Mouse (Mus musculus) midbrain, embryonic 13.5 days (tissue): ENCODE measurements around the gene Hcn4. TPM values are rescaled to one million over a fixed set of nuclear protein-coding genes. Genes with fewer than 3 reads are reported as not detected.

Experiments
- ATAC-seq: fragments of 200-750 bp; cut with Nextera tagmentation; 2 replicates; pipeline ENCODE4 v1.8.0; 2017; ENCODE audit warnings: mild to moderate bottlenecking, moderate TSS enrichment, moderate library complexity
- H3K27ac ChIP-seq: fragments of 300-500 bp; sonication (generic); 2 replicates; pipeline ENCODE4 v1.5.1; 2015; ENCODE audit warnings: inconsistent platforms, mild to moderate bottlenecking, moderate library complexity
- H3K27me3 ChIP-seq: fragments of 300-500 bp; sonication (generic); 2 replicates; pipeline ENCODE4 v1.6.1; 2015; ENCODE audit warnings: mild to moderate bottlenecking, inconsistent platforms
- H3K36me3 ChIP-seq: fragments of 300-500 bp; sonication (generic); 2 replicates; pipeline ENCODE4 v1.6.1; 2015; ENCODE audit warnings: mild to moderate bottlenecking, inconsistent platforms
- H3K4me1 ChIP-seq: fragments of 300-500 bp; sonication (generic); replicated peaks from 2 replicates; pipeline ENCODE4 v1.6.1; 2015; ENCODE audit warnings: inconsistent platforms
- H3K4me2 ChIP-seq: fragments of 300-500 bp; sonication (generic); replicated peaks from 2 replicates; pipeline ENCODE4 v1.6.1; 2015; ENCODE audit warnings: moderate library complexity, mild to moderate bottlenecking, inconsistent platforms
- H3K4me3 ChIP-seq: fragments of 300-500 bp; sonication (generic); replicated peaks from 2 replicates; pipeline ENCODE4 v1.5.1; 2015; ENCODE audit warnings: mild to moderate bottlenecking, inconsistent platforms
- H3K9ac ChIP-seq: fragments of 300-500 bp; sonication (generic); replicated peaks from 2 replicates; pipeline ENCODE4 v1.6.1; 2015; ENCODE audit warnings: mild to moderate bottlenecking, inconsistent platforms
- H3K9me3 ChIP-seq: fragments of 300-500 bp; sonication (generic); 2 replicates; pipeline ENCODE4 v1.6.1; 2016; ENCODE audit warnings: mild to moderate bottlenecking, inconsistent platforms
- WGBS: fragments of 180-500 bp; shearing (Covaris S2); methylation state at CpG from one replicate; pipeline ENCODE4 v1.1.7; 2015; 5-methylcytosine and 5-hydroxymethylcytosine counted together
- polyA plus RNA-seq: library from polyadenylated mRNA; unstranded; fragments of >200 nt; fragmentation: Nextera tagmentation; extraction: Ambion mirVana; gene quantifications from 2 replicates; pipeline ENCODE4 v1.2.1, GENCODE M21; 2015

Hcn4 gene
- polyA plus RNA-seq, 1 experiment from 2014 or later = 3.7 TPM

DNA sequence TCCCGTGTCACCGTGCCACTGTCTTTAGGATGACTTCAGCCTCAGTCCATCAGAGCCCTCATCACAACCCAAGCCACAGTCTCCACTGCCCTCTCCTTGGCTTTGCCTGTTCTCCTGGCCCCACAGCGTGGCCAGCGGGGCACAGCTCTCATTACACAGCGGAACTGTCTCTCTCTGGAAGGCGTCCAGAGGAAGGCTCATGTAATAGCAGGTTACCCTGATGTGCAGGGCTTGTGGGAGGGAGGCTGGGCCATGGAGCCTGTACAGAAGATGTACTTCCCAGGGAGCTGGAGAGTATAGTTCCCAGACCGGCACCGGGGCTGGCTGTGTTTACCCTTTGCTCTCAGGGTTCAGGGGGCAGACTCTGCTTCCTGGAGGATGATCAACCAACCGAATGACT is 6.8 kb upstream of the Hcn4 start:
- Histone ChIP-seq H3K4me3 (no peak overlapping the region), H3K4me2 (no peak overlapping the region), H3K4me1 (peaks cover 28% of the 10 kb centered on the region), H3K36me3 (no peaks in the 10 kb centered on the region), H3K9me3 (no peaks in the 10 kb centered on the region), H3K27ac (no peak overlapping the region), H3K9ac (no peak overlapping the region), H3K27me3 (peaks cover 26% of the 10 kb centered on the region)
- WGBS = 70% methylated on average over 9 of the region's 9 CpGs
- ATAC-seq = 0 out of 2 replicates have a peak, but pooled peaks have one; percentile 21

DNA sequence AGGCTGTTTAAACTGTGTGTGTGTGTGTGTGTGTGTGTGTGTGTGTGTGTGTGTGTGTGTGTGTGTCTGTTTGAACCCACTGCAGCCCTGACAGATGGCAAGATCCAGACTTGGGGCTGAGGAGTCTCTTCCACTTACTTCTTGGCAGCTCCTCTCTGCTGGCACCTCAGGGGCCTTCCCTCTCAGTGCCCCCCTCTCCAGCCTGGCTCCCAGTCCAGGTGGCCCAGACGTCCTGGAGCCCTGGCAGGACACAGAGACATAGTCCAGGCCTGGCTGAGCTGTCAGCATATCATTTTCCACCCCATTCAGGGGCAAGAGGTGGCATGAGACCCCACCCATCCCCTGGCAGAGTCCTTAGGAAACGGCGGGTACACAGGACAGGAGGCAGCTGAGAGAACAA is 5.5 kb upstream of the Hcn4 start:
- Histone ChIP-seq H3K4me1 (peaks cover 36% of the 10 kb centered on the region), H3K4me3 (no peak overlapping the region), H3K36me3 (no peaks in the 10 kb centered on the region), H3K27me3 (peaks cover 27% of the 10 kb centered on the region), H3K27ac (no peak overlapping the region), H3K9me3 (no peaks in the 10 kb centered on the region), H3K4me2 (no peak overlapping the region), H3K9ac (no peak overlapping the region)
- 53% methylated on average over 3 of the region's 3 CpGs for WGBS
- ATAC-seq = no peak

DNA sequence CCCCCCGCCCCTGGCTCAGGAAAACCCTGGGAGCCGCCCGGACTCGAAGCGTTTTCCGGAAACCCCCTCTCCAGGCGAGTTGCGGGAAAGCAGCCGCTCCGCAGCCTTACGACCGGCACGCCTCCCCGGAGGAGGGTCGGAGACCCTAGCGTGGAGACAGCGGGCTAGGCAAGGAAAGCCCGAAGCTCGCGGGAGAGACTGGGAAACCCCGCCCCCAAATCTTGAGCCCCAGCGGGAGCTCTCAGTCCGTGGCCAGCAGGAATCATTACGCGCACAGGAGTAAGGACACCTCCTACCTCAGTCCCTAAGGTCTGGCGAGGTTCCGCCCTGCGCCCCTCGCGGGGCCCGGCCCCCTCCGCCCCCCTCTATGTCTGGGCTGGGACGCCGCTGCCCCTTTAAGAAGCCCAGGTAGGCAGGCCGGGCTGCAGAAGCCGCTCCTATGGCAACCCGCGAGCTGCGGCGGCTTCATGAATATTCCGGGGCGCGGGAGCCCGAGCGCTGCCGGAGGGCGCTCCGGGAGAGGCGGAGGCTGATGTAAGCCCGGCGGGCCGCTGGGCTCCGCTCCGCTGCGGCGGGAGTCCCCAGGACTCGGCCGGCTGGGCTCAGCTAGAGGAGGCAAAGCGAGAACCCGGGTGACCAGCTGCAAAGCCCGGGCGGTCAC is 651 bp upstream of the Hcn4 start:
- Histone ChIP-seq H3K27ac (peak overlapping the region; percentile 96), H3K36me3 (0 out of 2 replicates have a peak, but pooled peaks cover 2% of the 10 kb centered on the region), H3K4me2 (peak overlapping the region; percentile 81), H3K27me3 (peaks cover 39% of the 10 kb centered on the region), H3K9me3 (no peaks in the 10 kb centered on the region), H3K4me1 (peaks cover 67% of the 10 kb centered on the region), H3K4me3 (peak overlapping the region; percentile 92), H3K9ac (peak overlapping the region; percentile 95)
- peak; percentile 92 for ATAC-seq
- WGBS = under 1% methylated on average over 62 of the region's 62 CpGs

DNA sequence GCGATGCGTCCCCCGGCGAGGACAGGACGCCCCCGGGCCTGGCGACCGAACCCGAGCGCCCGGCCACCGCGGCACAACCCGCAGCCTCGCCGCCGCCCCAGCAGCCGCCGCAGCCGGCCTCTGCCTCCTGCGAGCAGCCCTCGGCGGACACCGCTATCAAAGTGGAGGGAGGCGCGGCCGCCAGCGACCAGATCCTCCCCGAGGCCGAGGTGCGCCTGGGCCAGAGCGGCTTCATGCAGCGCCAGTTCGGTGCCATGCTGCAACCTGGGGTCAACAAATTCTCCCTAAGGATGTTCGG is 655 bp downstream of the Hcn4 start:
- H3K4me1 ChIP-seq = peaks cover 70% of the 10 kb centered on the region
- H3K27ac ChIP-seq = peak overlapping the region; percentile 96
- peak overlapping the region; percentile 81 for H3K4me2 ChIP-seq
- H3K36me3 ChIP-seq = 0 out of 2 replicates have a peak, but pooled peaks cover 3% of the 10 kb centered on the region
- H3K9ac ChIP-seq = peak overlapping the region; percentile 95
- H3K27me3 ChIP-seq = peaks cover 35% of the 10 kb centered on the region
- no peak for ATAC-seq
- WGBS = 0% methylated on average over 22 of the region's 35 CpGs
- no peaks in the 10 kb centered on the region for H3K9me3 ChIP-seq
- H3K4me3 ChIP-seq = peak overlapping the region; percentile 92

DNA sequence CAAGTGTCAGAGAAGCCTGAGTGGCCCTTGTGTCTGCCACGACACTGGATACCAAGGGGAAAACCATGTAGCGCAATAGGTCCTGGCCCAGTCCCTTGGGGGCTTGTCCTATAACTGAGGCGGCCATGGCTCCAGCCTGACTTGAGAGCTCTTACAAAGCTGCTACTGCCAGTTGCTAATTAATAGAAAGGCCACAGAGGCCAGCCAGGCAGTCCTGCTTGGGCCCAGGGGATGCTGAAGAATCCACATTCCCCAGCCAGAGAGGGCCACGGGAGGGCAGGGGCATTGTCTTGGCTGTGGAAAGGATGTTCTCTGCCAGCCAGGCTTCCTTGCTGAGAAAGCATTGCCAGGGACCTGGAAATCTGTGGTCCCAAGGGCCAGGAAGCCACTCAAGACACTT is 6.4 kb downstream of the Hcn4 start:
- peaks cover 73% of the 10 kb centered on the region for H3K4me1 ChIP-seq
- no peak for ATAC-seq
- H3K9me3 ChIP-seq = no peaks in the 10 kb centered on the region
- 53% methylated on average over 4 of the region's 4 CpGs for WGBS
- H3K27ac ChIP-seq = no peak overlapping the region
- no peak overlapping the region for H3K9ac ChIP-seq
- peaks cover 10% of the 10 kb centered on the region; the same call in 1 of the 2 replicates for H3K27me3 ChIP-seq
- no peak overlapping the region for H3K4me3 ChIP-seq
- H3K4me2 ChIP-seq = no peak overlapping the region
- 0 out of 2 replicates have a peak, but pooled peaks cover 3% of the 10 kb centered on the region for H3K36me3 ChIP-seq

DNA sequence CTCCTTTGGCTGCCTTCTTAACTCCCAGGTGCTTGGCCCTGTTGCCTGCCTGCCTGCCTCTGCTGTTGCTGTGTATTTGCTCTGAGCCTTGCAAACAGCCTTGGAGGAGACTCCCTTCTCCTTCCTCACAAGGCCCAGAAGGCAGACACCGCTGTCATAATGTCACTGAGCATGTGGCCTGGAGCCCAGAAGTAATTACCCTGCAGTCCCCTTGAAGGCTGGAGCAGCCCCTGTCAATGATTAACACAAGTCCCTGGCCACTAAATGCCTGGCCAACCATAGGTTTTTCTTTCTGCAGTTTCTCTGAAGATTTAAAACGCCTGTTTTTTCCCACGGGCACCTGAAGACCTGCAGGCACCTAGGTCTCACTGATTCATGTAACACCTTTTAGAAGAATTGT is 9.7 kb downstream of the Hcn4 start:
- 80% methylated on average over 3 of the region's 3 CpGs for WGBS
- H3K4me2 ChIP-seq = no peak overlapping the region
- H3K4me3 ChIP-seq = no peak overlapping the region
- H3K9me3 ChIP-seq = no peaks in the 10 kb centered on the region
- no peak overlapping the region for H3K27ac ChIP-seq
- no peak for ATAC-seq
- no peaks in the 10 kb centered on the region for H3K36me3 ChIP-seq
- peaks cover 64% of the 10 kb centered on the region for H3K4me1 ChIP-seq
- no peak overlapping the region for H3K9ac ChIP-seq
- H3K27me3 ChIP-seq = no peaks in the 10 kb centered on the region

DNA sequence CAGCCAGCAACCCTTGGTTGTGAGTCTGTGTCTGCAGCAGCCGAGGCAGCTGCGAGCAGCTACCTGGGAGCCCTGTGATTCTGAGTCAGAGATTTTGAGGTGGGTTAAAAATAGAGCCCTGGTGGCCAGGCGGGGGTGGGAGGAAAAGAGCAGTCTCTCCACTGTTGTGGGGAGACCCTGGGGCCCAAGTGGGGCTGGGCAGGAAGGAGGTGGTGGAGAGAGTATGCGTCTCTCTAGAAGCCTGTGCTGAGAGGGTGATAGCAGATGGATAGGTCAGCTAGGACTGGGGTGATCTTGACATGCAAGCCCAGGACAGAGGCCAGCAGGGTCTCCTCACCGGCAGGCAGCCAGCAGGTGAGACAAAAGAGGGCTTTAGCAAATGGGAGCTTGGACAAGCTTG is 14.0 kb downstream of the Hcn4 start:
- Histone ChIP-seq H3K27ac (no peak overlapping the region), H3K4me1 (peaks cover 49% of the 10 kb centered on the region), H3K27me3 (no peaks in the 10 kb centered on the region), H3K9me3 (no peaks in the 10 kb centered on the region), H3K4me3 (no peak overlapping the region), H3K36me3 (no peaks in the 10 kb centered on the region), H3K9ac (no peak overlapping the region), H3K4me2 (no peak overlapping the region)
- WGBS = 70% methylated on average over 5 of the region's 5 CpGs
- no peak for ATAC-seq

DNA sequence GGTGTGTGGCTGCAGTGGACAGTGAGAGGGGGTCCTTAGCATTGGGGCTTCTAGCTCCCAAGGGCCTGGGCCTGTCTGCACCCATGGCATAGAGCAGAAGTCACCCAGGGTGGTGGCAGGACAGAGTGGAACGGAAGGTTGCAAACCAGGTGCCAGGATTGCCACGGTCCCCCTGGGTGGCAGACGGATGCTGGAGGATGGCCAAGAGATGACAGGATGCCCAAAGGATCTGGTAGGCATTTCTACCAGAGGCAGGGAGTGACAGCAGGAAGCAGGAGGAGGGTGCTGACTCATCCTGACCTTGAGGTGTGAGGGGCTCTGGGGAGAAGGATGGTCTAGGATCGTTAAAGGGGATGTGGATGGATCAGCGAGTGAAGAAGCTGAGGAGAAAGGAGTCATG is 15.3 kb downstream of the Hcn4 start:
- Histone ChIP-seq H3K9ac (no peak overlapping the region), H3K4me3 (no peak overlapping the region), H3K4me1 (peaks cover 42% of the 10 kb centered on the region), H3K9me3 (no peaks in the 10 kb centered on the region), H3K36me3 (no peaks in the 10 kb centered on the region), H3K27ac (no peak overlapping the region), H3K4me2 (no peak overlapping the region), H3K27me3 (no peaks in the 10 kb centered on the region)
- no peak for ATAC-seq
- 84% methylated on average over 5 of the region's 5 CpGs for WGBS

DNA sequence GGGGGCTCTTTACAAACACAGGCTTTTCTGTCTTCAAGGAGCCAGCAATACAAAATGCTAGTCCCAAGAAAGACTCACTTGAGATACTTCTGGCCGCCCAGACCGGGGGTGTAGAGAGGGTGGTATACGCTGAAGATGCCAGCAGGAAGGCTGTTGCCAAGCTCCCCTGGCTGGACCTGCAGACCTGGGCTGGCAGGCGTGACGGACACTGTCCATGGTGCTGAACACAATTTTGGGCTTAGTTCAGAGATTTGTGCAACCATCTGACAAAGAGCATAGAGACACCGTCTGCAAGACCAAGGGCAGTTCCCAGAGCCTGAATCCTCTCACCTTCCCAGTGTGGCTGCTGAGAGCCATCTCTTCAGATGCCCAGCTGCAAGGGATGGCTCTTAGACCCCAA is 18.4 kb downstream of the Hcn4 start:
- 26% methylated on average over 6 of the region's 6 CpGs for WGBS
- H3K36me3 ChIP-seq = peaks cover 16% of the 10 kb centered on the region

DNA sequence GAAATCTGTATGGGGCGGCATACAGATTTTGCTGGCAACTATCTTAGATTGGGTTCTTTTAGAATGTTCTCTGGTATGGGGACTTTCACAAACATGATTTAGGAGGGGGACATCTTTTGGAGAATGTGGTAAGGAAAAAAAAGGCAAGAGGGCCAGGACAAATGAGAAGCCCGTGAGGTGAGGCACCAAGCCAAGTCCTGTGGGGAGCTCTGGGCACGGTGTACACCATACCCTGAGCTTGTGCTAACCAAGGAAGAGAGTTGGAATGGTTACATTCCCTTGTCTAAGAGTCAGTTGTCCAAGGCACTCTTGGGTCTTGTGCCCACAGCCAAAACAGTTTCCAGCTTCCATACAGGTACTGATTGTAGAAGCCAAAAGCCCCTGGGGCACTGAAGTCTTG is 21.4 kb downstream of the Hcn4 start:
- H3K36me3 ChIP-seq = peaks cover 16% of the 10 kb centered on the region

More for the DNA sequence above, 18.4 kb downstream of the Hcn4 start:
- Histone ChIP-seq H3K27me3 (no peaks in the 10 kb centered on the region), H3K27ac (no peak overlapping the region), H3K4me1 (peaks cover 25% of the 10 kb centered on the region), H3K9ac (no peak overlapping the region), H3K4me2 (no peak overlapping the region), H3K4me3 (no peak overlapping the region), H3K9me3 (no peaks in the 10 kb centered on the region)
- ATAC-seq = no peak

DNA sequence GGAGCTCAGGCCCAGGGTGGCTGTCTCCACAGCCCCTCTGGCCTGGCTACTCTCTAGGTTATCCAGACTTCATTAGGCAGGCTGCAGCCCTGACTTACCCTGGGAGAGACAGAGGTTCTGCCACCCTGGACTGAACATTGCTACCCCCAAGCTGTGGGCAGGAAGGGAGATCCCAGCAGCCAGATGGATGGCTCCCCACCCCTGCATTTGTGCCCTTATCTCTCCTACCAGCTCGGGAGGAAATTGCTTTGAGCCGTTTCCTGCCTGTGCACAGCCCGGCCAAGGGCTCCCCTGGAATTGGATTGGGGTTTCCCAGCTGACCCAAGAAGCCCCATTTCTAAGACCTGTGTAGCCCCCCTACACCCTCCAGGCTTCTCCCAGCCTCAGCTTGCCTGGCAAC is 23.8 kb downstream of the Hcn4 start:
- H3K9me3 ChIP-seq = no peaks in the 10 kb centered on the region
- no peak for ATAC-seq
- 67% methylated on average over 3 of the region's 3 CpGs for WGBS

More for the DNA sequence above, 21.4 kb downstream of the Hcn4 start:
- 94% methylated on average over 3 of the region's 3 CpGs for WGBS
- no peaks in the 10 kb centered on the region for H3K9me3 ChIP-seq
- H3K27ac ChIP-seq = no peak overlapping the region
- H3K4me3 ChIP-seq = no peak overlapping the region
- peaks cover 18% of the 10 kb centered on the region for H3K4me1 ChIP-seq
- no peak for ATAC-seq
- no peak overlapping the region for H3K9ac ChIP-seq
- no peaks in the 10 kb centered on the region for H3K27me3 ChIP-seq
- no peak overlapping the region for H3K4me2 ChIP-seq

DNA sequence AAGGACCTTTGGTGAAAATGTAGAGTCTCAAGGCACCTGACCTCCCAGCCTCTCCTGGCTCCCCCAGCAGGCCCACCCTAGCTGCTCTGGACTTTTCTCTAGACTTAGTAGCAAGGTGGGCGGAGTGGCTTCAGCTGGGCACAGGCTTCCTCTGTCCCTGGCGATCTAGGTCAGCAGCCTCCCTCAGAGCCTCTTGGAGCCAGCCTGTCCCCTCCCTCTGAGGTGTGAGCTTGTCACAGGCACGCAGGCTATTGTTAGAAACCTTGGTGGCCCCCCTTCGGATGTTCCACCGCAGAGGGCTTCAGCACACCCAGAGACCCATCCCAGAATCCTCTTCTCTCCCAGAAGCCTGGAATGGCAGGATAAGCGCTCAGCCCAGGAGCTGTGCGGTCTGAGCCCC is 24.5 kb downstream of the Hcn4 start:
- Histone ChIP-seq H3K36me3 (peaks cover 16% of the 10 kb centered on the region), H3K9ac (no peak overlapping the region), H3K27ac (no peak overlapping the region), H3K4me2 (no peak overlapping the region), H3K9me3 (no peaks in the 10 kb centered on the region), H3K27me3 (no peaks in the 10 kb centered on the region), H3K4me1 (peaks cover 34% of the 10 kb centered on the region), H3K4me3 (no peak overlapping the region)
- no peak for ATAC-seq
- whole genome bisulfite sequencing = 76% methylated on average over 7 of the region's 7 CpGs

More for the DNA sequence above, 23.8 kb downstream of the Hcn4 start:
- no peaks in the 10 kb centered on the region for H3K27me3 ChIP-seq
- no peak overlapping the region for H3K27ac ChIP-seq
- no peak overlapping the region for H3K9ac ChIP-seq
- H3K4me2 ChIP-seq = no peak overlapping the region
- H3K4me1 ChIP-seq = peaks cover 34% of the 10 kb centered on the region
- no peak overlapping the region for H3K4me3 ChIP-seq
- H3K36me3 ChIP-seq = peaks cover 16% of the 10 kb centered on the region
